Mouse (Mus musculus) midbrain, embryonic 12.5 days (tissue): ENCODE measurements at regions not wholly inside any gene's neighbourhood (a gene's known extent, or its start where the extent isn't known, plus 50 kb on each side); places are given as distances from the start of the nearest gene placed in this dataset.

Source experiments
- ATAC-seq: fragments of 200-750 bp; cut with Nextera tagmentation; 2 replicates; pipeline ENCODE4 v1.8.0; 2017; ENCODE audit warnings: low read depth, moderate TSS enrichment, moderate library complexity; ENCODE audit not compliant: low FRiP score
- H3K27ac ChIP-seq: fragments of 300-500 bp; sonication (generic); replicated peaks from 2 replicates; pipeline ENCODE4 v1.5.1; 2016; ENCODE audit warnings: mild to moderate bottlenecking
- H3K27me3 ChIP-seq: fragments of 300-500 bp; sonication (generic); 2 replicates; pipeline ENCODE4 v1.6.1; 2016; ENCODE audit warnings: mild to moderate bottlenecking
- H3K36me3 ChIP-seq: fragments of 300-500 bp; sonication (generic); 2 replicates; pipeline ENCODE4 v1.6.1; 2016
- H3K4me1 ChIP-seq: fragments of 300-500 bp; sonication (generic); 2 replicates; pipeline ENCODE4 v1.6.1; 2016
- H3K4me2 ChIP-seq: fragments of 300-500 bp; sonication (generic); replicated peaks from 2 replicates; pipeline ENCODE4 v1.6.1; 2016; ENCODE audit warnings: mild to moderate bottlenecking, moderate library complexity
- H3K4me3 ChIP-seq: fragments of 300-500 bp; sonication (generic); 2 replicates; pipeline ENCODE4 v1.5.1; 2016; ENCODE audit warnings: mild to moderate bottlenecking
- H3K9ac ChIP-seq: fragments of 300-500 bp; sonication (generic); replicated peaks from 2 replicates; pipeline ENCODE4 v1.6.1; 2016; ENCODE audit warnings: mild to moderate bottlenecking, moderate library complexity
- H3K9me3 ChIP-seq: fragments of 300-500 bp; sonication (generic); 2 replicates; pipeline ENCODE4 v1.6.1; 2016; ENCODE audit warnings: mild to moderate bottlenecking
- WGBS: fragments of 180-500 bp; shearing (Covaris S2); methylation state at CpG from one replicate; pipeline ENCODE4 v1.1.7; 2016; 5-methylcytosine and 5-hydroxymethylcytosine counted together

DNA sequence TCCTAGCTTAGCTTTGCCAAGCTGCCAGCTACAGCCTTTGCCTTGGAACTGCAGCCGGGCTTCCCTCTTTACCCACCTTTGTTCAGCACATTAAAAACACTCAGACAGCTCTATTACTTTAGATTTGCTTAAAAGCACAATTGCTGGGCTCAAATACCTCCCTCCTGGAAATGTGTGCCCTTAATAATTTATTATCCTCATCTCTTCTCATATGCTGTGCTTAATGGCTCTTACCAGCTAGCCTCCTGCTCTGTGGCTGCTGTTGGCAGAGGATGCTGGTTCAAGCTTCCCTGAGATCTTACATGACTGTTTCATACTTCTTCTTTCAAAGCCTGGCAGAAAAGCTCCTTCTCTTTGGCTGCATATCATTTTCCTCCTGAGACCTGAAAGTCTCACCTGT, 378.1 kb upstream of the Cdh19 start:
- Histone ChIP-seq H3K27me3 (no peaks in the 10 kb centered on the region), H3K27ac (no peak overlapping the region), H3K9me3 (no peaks in the 10 kb centered on the region), H3K9ac (no peak overlapping the region), H3K4me3 (no peak overlapping the region), H3K4me2 (no peak overlapping the region), H3K4me1 (no peaks in the 10 kb centered on the region), H3K36me3 (no peaks in the 10 kb centered on the region)
- 100% methylated on average over 1 of the region's 1 CpGs for WGBS
- ATAC-seq = no peak

DNA sequence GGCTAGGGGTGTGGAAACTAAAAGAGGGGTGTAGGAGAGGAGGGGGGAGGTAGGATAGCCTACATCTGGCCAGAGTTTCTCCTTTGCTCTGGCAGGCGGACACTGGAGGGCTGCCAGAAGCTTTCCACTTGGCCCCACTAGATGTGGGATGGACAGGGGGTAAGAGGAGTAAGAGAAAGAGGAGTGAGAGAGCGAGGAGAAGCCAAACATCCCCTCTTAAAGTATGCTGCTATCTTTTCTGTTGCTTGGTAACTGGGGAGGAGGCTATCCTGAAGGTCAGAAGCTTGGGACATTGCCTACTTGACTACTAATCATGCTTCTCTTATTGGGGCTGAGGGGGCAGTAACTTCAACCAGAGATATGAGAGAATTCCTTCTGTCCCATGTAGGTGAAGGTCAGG, 360.5 kb upstream of the Cdh19 start:
- no peaks in the 10 kb centered on the region for H3K4me1 ChIP-seq
- no peak for ATAC-seq
- WGBS = 75% methylated on average over 2 of the region's 2 CpGs
- H3K9ac ChIP-seq = no peak overlapping the region
- no peaks in the 10 kb centered on the region for H3K9me3 ChIP-seq
- H3K27ac ChIP-seq = no peak overlapping the region
- no peak overlapping the region for H3K4me2 ChIP-seq
- H3K27me3 ChIP-seq = no peaks in the 10 kb centered on the region
- no peaks in the 10 kb centered on the region for H3K36me3 ChIP-seq
- no peak overlapping the region for H3K4me3 ChIP-seq

DNA sequence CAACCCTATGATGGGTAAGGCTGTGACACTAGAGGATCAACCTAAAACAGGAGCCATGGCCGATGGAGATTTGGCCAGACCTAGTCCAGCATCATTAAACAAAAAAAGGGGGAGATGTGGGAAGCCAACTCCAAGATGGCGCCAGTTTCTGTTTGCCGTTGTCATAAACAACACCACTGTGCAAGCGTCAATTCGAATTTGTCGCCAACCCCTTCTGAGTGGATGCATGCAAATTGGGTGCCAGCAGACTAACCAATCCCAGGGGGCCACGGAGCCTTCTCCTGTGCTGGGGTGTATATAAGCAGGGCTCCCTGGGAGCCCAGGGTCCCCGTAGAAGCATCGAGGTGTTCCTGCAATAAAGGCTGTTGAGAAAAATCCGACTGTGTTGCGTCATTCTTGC, 324.9 kb upstream of the Cdh19 start:
- H3K9me3 ChIP-seq = no peaks in the 10 kb centered on the region
- H3K36me3 ChIP-seq = no peaks in the 10 kb centered on the region
- H3K27me3 ChIP-seq = no peaks in the 10 kb centered on the region
- H3K4me1 ChIP-seq = no peaks in the 10 kb centered on the region
- no peak overlapping the region for H3K27ac ChIP-seq
- H3K9ac ChIP-seq = no peak overlapping the region
- H3K4me3 ChIP-seq = no peak overlapping the region
- H3K4me2 ChIP-seq = no peak overlapping the region
- WGBS = 91% methylated on average over 11 of the region's 11 CpGs
- no peak for ATAC-seq

DNA sequence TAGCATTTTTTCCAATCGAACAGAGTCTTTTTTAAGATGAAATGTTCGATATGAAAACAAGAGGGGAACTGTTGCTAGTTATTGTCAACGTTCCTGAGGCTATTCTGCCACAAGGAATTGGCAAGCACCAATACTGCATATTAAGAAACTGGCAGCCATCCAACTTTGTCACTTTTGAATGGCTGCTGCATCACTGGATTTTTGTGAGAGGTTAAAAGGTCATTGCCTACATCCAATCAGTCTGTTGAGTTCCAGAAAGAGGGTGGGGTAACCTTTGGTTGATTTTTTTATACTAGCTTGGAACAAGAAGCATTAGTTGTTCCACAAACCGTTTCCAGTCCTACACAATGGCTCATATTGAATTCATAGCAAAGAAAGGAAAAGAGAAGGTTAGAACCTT, 309.0 kb upstream of the Cdh19 start:
- no peaks in the 10 kb centered on the region for H3K27me3 ChIP-seq
- no peak overlapping the region for H3K4me3 ChIP-seq
- H3K9me3 ChIP-seq = no peaks in the 10 kb centered on the region
- no peak overlapping the region for H3K27ac ChIP-seq
- WGBS = 65% methylated on average over 4 of the region's 4 CpGs
- no peaks in the 10 kb centered on the region for H3K36me3 ChIP-seq
- no peak overlapping the region for H3K9ac ChIP-seq
- no peak overlapping the region for H3K4me2 ChIP-seq
- H3K4me1 ChIP-seq = no peaks in the 10 kb centered on the region
- no peak for ATAC-seq

DNA sequence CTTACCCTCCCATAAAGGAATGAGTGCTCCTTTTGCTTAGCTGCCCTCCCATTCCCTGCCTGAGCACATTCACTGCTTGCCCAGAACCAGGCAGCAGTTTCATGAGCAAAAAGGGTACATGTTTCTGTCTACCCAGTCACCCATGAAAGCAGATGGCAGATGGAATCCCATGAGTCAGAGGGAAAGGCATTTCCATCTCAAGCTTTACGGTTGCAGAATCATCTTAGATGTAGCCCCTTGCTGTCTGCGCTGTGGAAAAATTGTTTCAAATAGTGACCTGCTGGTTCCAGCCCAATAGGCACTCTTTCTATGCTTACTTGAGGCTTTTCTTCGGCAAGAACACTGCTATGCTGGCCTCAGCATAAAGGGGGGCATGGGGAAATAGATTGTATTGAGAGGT, 308.5 kb upstream of the Cdh19 start:
- H3K36me3 ChIP-seq = no peaks in the 10 kb centered on the region

DNA sequence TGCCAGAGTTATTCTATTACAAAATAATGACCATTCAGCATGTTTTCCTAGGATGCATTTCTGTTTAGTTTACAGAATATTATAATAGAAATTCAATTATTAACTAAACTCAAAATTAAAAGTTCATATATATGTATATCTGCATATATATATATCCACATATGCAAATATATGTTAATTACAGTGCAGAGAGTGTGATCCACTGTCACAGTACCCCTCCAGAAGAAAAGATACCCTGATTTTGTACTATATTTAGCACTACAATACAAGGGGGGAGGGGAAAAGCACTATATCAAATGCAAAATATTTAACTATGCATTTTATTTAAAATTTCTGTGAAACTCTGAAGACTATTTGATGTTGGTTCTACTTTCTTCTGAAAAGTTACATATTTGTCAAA, 265.4 kb upstream of the Cdh19 start:
- Histone ChIP-seq H3K4me1 (no peaks in the 10 kb centered on the region), H3K36me3 (no peaks in the 10 kb centered on the region), H3K4me2 (no peak overlapping the region), H3K9ac (no peak overlapping the region), H3K27me3 (no peaks in the 10 kb centered on the region), H3K9me3 (no peaks in the 10 kb centered on the region), H3K4me3 (no peak overlapping the region), H3K27ac (no peak overlapping the region)
- peak; percentile 57; the same call in 1 of the 2 replicates for ATAC-seq

More for the DNA sequence above, 308.5 kb upstream of the Cdh19 start:
- H3K27ac ChIP-seq = no peak overlapping the region
- no peaks in the 10 kb centered on the region for H3K9me3 ChIP-seq
- no peaks in the 10 kb centered on the region for H3K27me3 ChIP-seq
- no peak overlapping the region for H3K4me2 ChIP-seq
- no peak overlapping the region for H3K4me3 ChIP-seq
- H3K4me1 ChIP-seq = no peaks in the 10 kb centered on the region
- no peak overlapping the region for H3K9ac ChIP-seq
- WGBS = 82% methylated on average over 3 of the region's 3 CpGs
- ATAC-seq = no peak

DNA sequence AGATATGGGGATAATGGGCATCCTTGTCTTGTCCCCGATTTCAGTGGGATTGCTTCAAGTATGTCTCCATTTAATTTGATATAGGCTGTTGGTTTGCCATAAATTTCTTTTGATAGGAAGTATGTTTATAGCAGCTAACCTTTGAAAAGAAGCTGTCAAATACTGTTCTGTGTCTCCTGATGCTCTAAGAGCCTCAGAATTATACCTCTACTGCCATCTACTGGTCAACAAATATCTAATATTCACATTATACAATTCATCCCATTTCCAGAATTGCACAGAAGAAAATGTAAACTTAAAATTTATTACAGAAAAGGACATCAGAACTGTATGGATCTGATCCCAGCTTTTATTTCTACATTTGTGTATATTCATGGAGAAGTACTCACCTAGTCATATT, 265.0 kb upstream of the Cdh19 start:
- no peaks in the 10 kb centered on the region for H3K27me3 ChIP-seq
- no peaks in the 10 kb centered on the region for H3K9me3 ChIP-seq
- no peaks in the 10 kb centered on the region for H3K4me1 ChIP-seq
- no peak overlapping the region for H3K4me3 ChIP-seq
- H3K27ac ChIP-seq = no peak overlapping the region
- WGBS = 59% methylated on average over 1 of the region's 1 CpGs
- no peaks in the 10 kb centered on the region for H3K36me3 ChIP-seq
- ATAC-seq = peak; percentile 79
- H3K4me2 ChIP-seq = no peak overlapping the region
- H3K9ac ChIP-seq = no peak overlapping the region
